ENCODE assay signal across 8 mouse cellular contexts in the genomic region with DNA sequence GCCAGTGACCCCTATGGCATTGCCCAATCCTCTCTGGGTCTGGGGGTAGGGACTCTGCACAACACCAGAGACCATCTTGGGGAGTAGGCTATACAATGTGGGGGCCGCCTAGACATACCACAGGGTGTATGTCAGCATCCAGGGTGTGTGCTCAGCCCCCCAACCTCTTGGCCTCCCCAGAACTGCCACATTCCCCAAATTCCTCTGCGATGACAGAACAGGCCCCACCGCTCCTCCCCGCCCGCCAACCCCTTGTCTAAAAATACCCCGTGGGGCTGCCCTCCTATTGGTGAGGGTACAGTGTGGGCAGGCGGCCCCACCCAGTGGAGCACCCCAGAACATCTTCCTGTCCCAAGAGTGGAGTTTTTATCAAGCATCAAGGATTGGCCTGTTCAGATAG. TPM values are rescaled to one million over a fixed set of nuclear protein-coding genes. Genes with fewer than 3 reads are reported as not detected.
A peak's percentile ranks its signal among the peaks of the same experiment; 100 is the strongest.
DNase-seq lines count a peak whose midpoint lies in the region; ATAC-seq lines count a peak whose summit lies in the region.

No protein-coding gene starts in this region.

- no peak for DNase-seq in lung, postnatal 36 days
- DNase-seq in cerebellum, postnatal 25 days, result no peak
- no peak for DNase-seq in retina, postnatal 1 day
- DNase-seq in cerebellum, postnatal 36 days, result no peak

- WGBS in lung, embryonic 15.5 days, result 44% methylated on average over 7 of the region's 7 CpGs
- 38% methylated on average over 7 of the region's 7 CpGs for WGBS in heart, embryonic 16.5 days
- WGBS in liver, embryonic 15.5 days (ENCODE audit: insufficient replicate concordance), result 54% methylated on average over 7 of the region's 7 CpGs
- 54% methylated on average over 7 of the region's 7 CpGs for WGBS in stomach, embryonic 16.5 days

- no peaks in the 10 kb centered on the region for H3K9me3 ChIP-seq in lung, embryonic 15.5 days
- no peaks in the 10 kb centered on the region for H3K9me3 ChIP-seq in heart, embryonic 16.5 days (replicated peaks; ENCODE audit: control insufficient read depth, low read length)
- no peaks in the 10 kb centered on the region for H3K9me3 ChIP-seq in liver, embryonic 15.5 days (replicated peaks)
- H3K9me3 ChIP-seq in stomach, embryonic 16.5 days (replicated peaks; ENCODE audit: control insufficient read depth, low read length), result no peaks in the 10 kb centered on the region

- peak overlapping the region; percentile 22 for H3K4me3 ChIP-seq in lung, embryonic 15.5 days
- peak overlapping the region; percentile 43 for H3K4me3 ChIP-seq in heart, embryonic 16.5 days (ENCODE audit: low read length)
- no peak overlapping the region for H3K4me3 ChIP-seq in liver, embryonic 15.5 days (replicated peaks)
- H3K4me3 ChIP-seq in stomach, embryonic 16.5 days (replicated peaks; ENCODE audit: low read length), result peak overlapping the region; percentile 16; the same call in 1 of the 2 replicates

- H3K9ac ChIP-seq in lung, embryonic 15.5 days, result peak overlapping the region; percentile 42
- peak overlapping the region; percentile 76 for H3K9ac ChIP-seq in heart, embryonic 16.5 days (ENCODE audit: low read length)
- H3K9ac ChIP-seq in liver, embryonic 15.5 days, result no peak overlapping the region
- peak overlapping the region; percentile 65 for H3K9ac ChIP-seq in stomach, embryonic 16.5 days (ENCODE audit: low read length)

- H3K4me1 ChIP-seq in lung, embryonic 15.5 days, result peaks cover 59% of the 10 kb centered on the region
- H3K4me1 ChIP-seq in heart, embryonic 16.5 days (ENCODE audit: control insufficient read depth, insufficient read depth, low read length), result peaks cover 33% of the 10 kb centered on the region
- H3K4me1 ChIP-seq in liver, embryonic 15.5 days (replicated peaks), result peaks cover 22% of the 10 kb centered on the region
- peaks cover 63% of the 10 kb centered on the region for H3K4me1 ChIP-seq in stomach, embryonic 16.5 days (ENCODE audit: control insufficient read depth, insufficient read depth, low read length)

- no peaks in the 10 kb centered on the region for H3K27me3 ChIP-seq in lung, embryonic 15.5 days
- H3K27me3 ChIP-seq in heart, embryonic 16.5 days (ENCODE audit: control insufficient read depth, insufficient read depth, low read length), result no peaks in the 10 kb centered on the region
- peaks cover 27% of the 10 kb centered on the region for H3K27me3 ChIP-seq in liver, embryonic 15.5 days
- no peaks in the 10 kb centered on the region for H3K27me3 ChIP-seq in stomach, embryonic 16.5 days (ENCODE audit: control insufficient read depth, insufficient read depth, low read length)

- H3K27ac ChIP-seq in lung, embryonic 15.5 days, result peak overlapping the region; percentile 87
- H3K27ac ChIP-seq in heart, embryonic 16.5 days (ENCODE audit: low read length), result peak overlapping the region; percentile 90
- H3K27ac ChIP-seq in liver, embryonic 15.5 days (replicated peaks), result no peak overlapping the region
- H3K27ac ChIP-seq in stomach, embryonic 16.5 days (ENCODE audit: low read length), result peak overlapping the region; percentile 94

- H3K4me2 ChIP-seq in lung, embryonic 15.5 days, result peak overlapping the region; percentile 51
- peak overlapping the region; percentile 67 for H3K4me2 ChIP-seq in heart, embryonic 16.5 days (ENCODE audit: low read depth, low read length)
- peak overlapping the region; percentile 55 for H3K4me2 ChIP-seq in liver, embryonic 15.5 days
- peak overlapping the region; percentile 51 for H3K4me2 ChIP-seq in stomach, embryonic 16.5 days (ENCODE audit: low read depth, low read length)

- ATAC-seq in lung, embryonic 15.5 days (ENCODE audit: borderline replicate concordance, extremely low read depth, low FRiP score, low TSS enrichment), result peak; percentile 23
- ATAC-seq in heart, embryonic 16.5 days (replicated peaks; ENCODE audit: extremely low read depth, insufficient read depth, low FRiP score), result peak; percentile 53
- ATAC-seq in liver, embryonic 15.5 days (ENCODE audit: insufficient read depth), result no peak
- ATAC-seq in stomach, embryonic 16.5 days (ENCODE audit: insufficient read depth, low FRiP score), result peak; percentile 8; the same call in 1 of the 2 replicates

- H3K36me3 ChIP-seq in lung, embryonic 15.5 days, result peaks cover 32% of the 10 kb centered on the region
- H3K36me3 ChIP-seq in heart, embryonic 16.5 days (ENCODE audit: control insufficient read depth, insufficient read depth), result 0 out of 2 replicates have a peak, but pooled peaks cover 9% of the 10 kb centered on the region
- H3K36me3 ChIP-seq in liver, embryonic 15.5 days (replicated peaks), result 0 out of 2 replicates have a peak, but pooled peaks cover 7% of the 10 kb centered on the region
- H3K36me3 ChIP-seq in stomach, embryonic 16.5 days (ENCODE audit: control insufficient read depth, insufficient read depth, low read length), result peaks cover 8% of the 10 kb centered on the region; the same call in 1 of the 2 replicates

RNA-seq across cellular contexts. Expression of a gene that starts 10.0 kb away (rescaled TPM):
- 10.9 and 11.5 TPM in 2 replicates for polyA plus RNA-seq in lung, embryonic 15.5 days (2015; fragmentation: Nextera tagmentation; extraction: Ambion mirVana)
- polyA plus RNA-seq in heart, embryonic 16.5 days (2015; fragmentation: Nextera tagmentation; extraction: Ambion mirVana), result 6.2 and 6.4 TPM in 2 replicates
- 0.60 and 0.69 TPM in 2 replicates for polyA plus RNA-seq in liver, embryonic 15.5 days (2015; fragmentation: Nextera tagmentation; extraction: Ambion mirVana)
- 11.8 and 12.3 TPM in 2 replicates for polyA plus RNA-seq in stomach, embryonic 16.5 days (2015; fragmentation: Nextera tagmentation; extraction: Ambion mirVana)

RNA-seq across cellular contexts. Expression of a gene that starts 12.3 kb away (rescaled TPM):
- polyA plus RNA-seq in lung, embryonic 15.5 days (2015; fragmentation: Nextera tagmentation; extraction: Ambion mirVana), result 606 and 658 TPM in 2 replicates
- polyA plus RNA-seq in heart, embryonic 16.5 days (2015; fragmentation: Nextera tagmentation; extraction: Ambion mirVana), result 279 and 343 TPM in 2 replicates
- 280 and 313 TPM in 2 replicates for polyA plus RNA-seq in liver, embryonic 15.5 days (2015; fragmentation: Nextera tagmentation; extraction: Ambion mirVana)
- polyA plus RNA-seq in stomach, embryonic 16.5 days (2015; fragmentation: Nextera tagmentation; extraction: Ambion mirVana), result 538 and 564 TPM in 2 replicates

RNA-seq across cellular contexts. Expression of a gene that starts 24.4 kb away (rescaled TPM):
- polyA plus RNA-seq in lung, embryonic 15.5 days (2015; fragmentation: Nextera tagmentation; extraction: Ambion mirVana), result 6.0 and 6.2 TPM in 2 replicates
- polyA plus RNA-seq in heart, embryonic 16.5 days (2015; fragmentation: Nextera tagmentation; extraction: Ambion mirVana), result 2.1 and 3.1 TPM in 2 replicates
- 0.10 and 0.14 TPM in 2 replicates for polyA plus RNA-seq in liver, embryonic 15.5 days (2015; fragmentation: Nextera tagmentation; extraction: Ambion mirVana)
- 4.6 and 5.4 TPM in 2 replicates for polyA plus RNA-seq in stomach, embryonic 16.5 days (2015; fragmentation: Nextera tagmentation; extraction: Ambion mirVana)

RNA-seq across cellular contexts. Expression of a gene that starts 27.3 kb away (rescaled TPM):
- 32.8 and 33.3 TPM in 2 replicates for polyA plus RNA-seq in lung, embryonic 15.5 days (2015; fragmentation: Nextera tagmentation; extraction: Ambion mirVana)
- polyA plus RNA-seq in heart, embryonic 16.5 days (2015; fragmentation: Nextera tagmentation; extraction: Ambion mirVana), result 17.6 and 21.1 TPM in 2 replicates
- polyA plus RNA-seq in liver, embryonic 15.5 days (2015; fragmentation: Nextera tagmentation; extraction: Ambion mirVana), result 9.4 and 11.0 TPM in 2 replicates
- polyA plus RNA-seq in stomach, embryonic 16.5 days (2015; fragmentation: Nextera tagmentation; extraction: Ambion mirVana), result 19.0 and 20.4 TPM in 2 replicates
